Mouse (Mus musculus): Measurements from ENCODE around the gene Olfr427. TPM values are rescaled to one million over a fixed set of nuclear protein-coding genes. Genes with fewer than 3 reads are reported as not detected.

Olfr427 gene
- not detected for polyA plus RNA-seq (2014; fragmentation: Illumina TruSeq; extraction: RNeasy Lipid Tissue Mini Kit (QIAGEN cat#74804); ENCODE audit: low replicate concordance)

DNA sequence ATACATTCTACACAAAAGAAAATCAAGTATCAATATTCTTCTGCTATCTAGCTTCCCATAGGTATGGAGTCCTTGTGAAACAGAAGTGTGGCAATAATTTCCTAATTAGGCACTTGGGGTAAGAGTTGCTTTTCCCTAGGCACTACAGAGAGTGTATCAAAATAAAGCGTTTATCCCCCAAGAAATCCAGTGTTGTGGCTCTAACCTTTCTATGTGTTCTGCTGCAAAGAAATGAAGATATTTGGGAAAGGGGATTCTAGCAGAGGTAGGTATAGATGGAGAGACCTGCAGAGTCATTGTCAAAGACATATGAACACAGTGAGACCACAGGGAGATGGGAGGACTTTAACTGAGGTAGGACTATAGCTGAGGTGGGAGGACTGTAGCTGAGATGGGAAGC, at the start of gene Olfr427:
Gene Olfr427 (plus strand): TSS at position 301 of the 400 bp plus-strand sequence.

DNA sequence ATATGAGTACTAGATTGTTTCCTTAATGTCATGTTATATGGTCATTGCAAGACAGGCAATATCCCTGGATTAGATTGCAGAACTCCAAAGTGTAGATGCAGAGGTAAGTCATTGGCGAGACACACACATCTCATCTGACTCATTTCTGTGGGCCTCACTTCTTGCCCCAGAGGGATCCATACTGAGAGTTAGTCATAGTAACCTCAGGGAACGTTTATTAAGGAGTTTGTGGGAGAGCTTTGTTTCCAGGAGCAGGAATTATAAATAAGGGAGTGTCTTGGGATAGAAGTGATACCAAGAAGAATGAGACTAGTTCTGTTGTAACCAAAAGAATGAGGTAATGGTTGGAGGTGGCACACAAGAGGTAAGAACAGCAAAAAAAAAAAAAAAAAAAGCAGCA, 47.8 kb upstream of the Olfr427 start, which contains the start of gene Olfr432:
Gene Olfr432 (plus strand): TSS at position 313 of the 400 bp plus-strand sequence.

GRCm38 (mm10) chr1:174066305-174066704, 30.4 kb upstream of the Olfr427 start, which contains the start of gene Olfr430:
Gene Olfr430, plus strand, starts transcription at chr1:174066605.

DNA sequence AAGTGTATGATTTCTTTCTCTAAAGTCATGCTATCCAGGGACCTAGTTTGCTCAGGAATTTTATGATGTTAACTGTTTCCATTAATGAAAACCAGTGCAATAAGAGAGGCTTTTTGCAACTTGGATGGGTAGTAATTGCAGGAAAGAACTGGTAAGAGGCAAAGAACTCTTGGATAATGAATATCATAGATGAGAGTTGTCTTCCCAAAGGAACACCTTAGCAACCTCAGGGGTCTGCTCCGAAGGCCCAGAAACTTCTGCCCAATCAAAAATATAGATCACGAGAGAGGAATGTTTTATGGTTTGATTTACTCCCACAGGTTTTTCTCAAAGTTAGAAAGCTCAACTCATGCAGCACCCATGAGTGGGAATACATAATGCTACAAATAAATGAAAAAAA, 12.7 kb upstream of the Olfr427 start, which contains the start of gene Olfr429:
Gene Olfr429 (plus strand): TSS at position 301 of the 400 bp plus-strand sequence.

GRCm38 (mm10) chr1:174121062-174121461, 24.4 kb downstream of the Olfr427 start, which contains the start of gene Olfr231:
Gene Olfr231, minus strand, starts transcription at chr1:174121162.

DNA sequence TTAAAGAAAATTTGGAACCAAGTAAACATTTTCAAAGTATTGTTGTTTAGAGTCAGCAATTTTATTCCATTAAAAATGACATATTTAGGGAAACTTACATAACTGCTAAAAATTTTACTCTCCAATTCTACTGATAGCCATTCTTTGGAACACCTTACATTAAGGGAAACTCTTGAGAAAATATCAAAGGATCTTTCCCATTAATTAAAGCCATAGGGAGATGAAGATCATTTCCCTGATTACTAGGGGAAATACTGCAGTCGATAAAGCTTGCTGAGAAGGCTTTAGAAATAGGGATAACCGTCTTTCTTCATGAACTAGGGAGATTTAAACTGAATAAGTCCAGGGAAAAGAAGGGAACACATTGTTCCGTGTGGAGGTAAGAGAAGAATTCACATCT, 34.5 kb downstream of the Olfr427 start, which contains the start of gene Olfr424:
Gene Olfr424 (plus strand): TSS at position 301 of the 400 bp plus-strand sequence.

Other genes with a start within 250 kb of the Olfr427 start
- gene Ifi211, start 183.8 kb upstream of the Olfr427 start, polyA plus RNA-seq (2014; fragmentation: Illumina TruSeq; extraction: RNeasy Lipid Tissue Mini Kit (QIAGEN cat#74804); ENCODE audit: low replicate concordance): 15.0 TPM
- 95.8 TPM for gene Mndal, start 154.4 kb upstream of the Olfr427 start, polyA plus RNA-seq (2014; fragmentation: Illumina TruSeq; extraction: RNeasy Lipid Tissue Mini Kit (QIAGEN cat#74804); ENCODE audit: low replicate concordance)
- 65.1 TPM for gene Ifi203, start 154.2 kb upstream of the Olfr427 start, polyA plus RNA-seq (2014; fragmentation: Illumina TruSeq; extraction: RNeasy Lipid Tissue Mini Kit (QIAGEN cat#74804); ENCODE audit: low replicate concordance)
- not detected for gene Ifi202b, start 114.1 kb upstream of the Olfr427 start, polyA plus RNA-seq (2014; fragmentation: Illumina TruSeq; extraction: RNeasy Lipid Tissue Mini Kit (QIAGEN cat#74804); ENCODE audit: low replicate concordance)
- gene Ifi205, start 65.1 kb upstream of the Olfr427 start, polyA plus RNA-seq (2014; fragmentation: Illumina TruSeq; extraction: RNeasy Lipid Tissue Mini Kit (QIAGEN cat#74804); ENCODE audit: low replicate concordance): 11.8 TPM
- not detected for gene Olfr433, start 56.2 kb upstream of the Olfr427 start, polyA plus RNA-seq (2014; fragmentation: Illumina TruSeq; extraction: RNeasy Lipid Tissue Mini Kit (QIAGEN cat#74804); ENCODE audit: low replicate concordance)
- not detected for gene Olfr432, start 47.7 kb upstream of the Olfr427 start, polyA plus RNA-seq (2014; fragmentation: Illumina TruSeq; extraction: RNeasy Lipid Tissue Mini Kit (QIAGEN cat#74804); ENCODE audit: low replicate concordance)
- not detected for gene Olfr430, start 30.3 kb upstream of the Olfr427 start, polyA plus RNA-seq (2014; fragmentation: Illumina TruSeq; extraction: RNeasy Lipid Tissue Mini Kit (QIAGEN cat#74804); ENCODE audit: low replicate concordance)
- gene Olfr429, start 12.6 kb upstream of the Olfr427 start, polyA plus RNA-seq (2014; fragmentation: Illumina TruSeq; extraction: RNeasy Lipid Tissue Mini Kit (QIAGEN cat#74804); ENCODE audit: low replicate concordance): not detected
- not detected for gene Olfr231, start 24.3 kb downstream of the Olfr427 start, polyA plus RNA-seq (2014; fragmentation: Illumina TruSeq; extraction: RNeasy Lipid Tissue Mini Kit (QIAGEN cat#74804); ENCODE audit: low replicate concordance)
- not detected for gene Olfr424, start 34.6 kb downstream of the Olfr427 start, polyA plus RNA-seq (2014; fragmentation: Illumina TruSeq; extraction: RNeasy Lipid Tissue Mini Kit (QIAGEN cat#74804); ENCODE audit: low replicate concordance)
- not detected for gene Olfr420, start 58.7 kb downstream of the Olfr427 start, polyA plus RNA-seq (2014; fragmentation: Illumina TruSeq; extraction: RNeasy Lipid Tissue Mini Kit (QIAGEN cat#74804); ENCODE audit: low replicate concordance)
- not detected for gene Spta1, start 75.9 kb downstream of the Olfr427 start, polyA plus RNA-seq (2014; fragmentation: Illumina TruSeq; extraction: RNeasy Lipid Tissue Mini Kit (QIAGEN cat#74804); ENCODE audit: low replicate concordance)
- not detected for gene Olfr419, start 155.2 kb downstream of the Olfr427 start, polyA plus RNA-seq (2014; fragmentation: Illumina TruSeq; extraction: RNeasy Lipid Tissue Mini Kit (QIAGEN cat#74804); ENCODE audit: low replicate concordance)
- gene Mptx1, start 233.6 kb downstream of the Olfr427 start, polyA plus RNA-seq (2014; fragmentation: Illumina TruSeq; extraction: RNeasy Lipid Tissue Mini Kit (QIAGEN cat#74804); ENCODE audit: low replicate concordance): 13.6 TPM